Comparison of ENCODE assay signal across 26 mouse cellular contexts in genomic region chr19:57095340-57095739, GRCm38 (mm10).
DNase-seq lines count a peak whose midpoint lies in the region; ATAC-seq and TF ChIP-seq lines count a peak whose summit lies in the region.
"Had no signal": no experiment of that assay in that cellular context is flagged by ENCODE, and none has a peak within 500 bp of the region (broad histone marks: within the 10 kb centered on the region; RNA-seq: fewer than 3 reads in every experiment).

No protein-coding gene starts in this region.

- H3K36me3 ChIP-seq in heart, adult 2 months (ENCODE audit: control insufficient read depth, insufficient read depth, low read length): peaks cover 61% of the 10 kb centered on the region
- H3K36me3 ChIP-seq: heart, embryonic 15.5 days; limb, embryonic 12.5 days; liver, embryonic 15.5 days; lung, embryonic 15.5 days; midbrain, embryonic 12.5 days had no signal

- intact Hi-C loops in heart, adult 2 months (cut with DNase I): loop anchor here (5.0 kb wide), 1 partner anchor 37 kb away; no protein-coding TSS in a partner anchor
- intact Hi-C loops in heart, postnatal 25 days (cut with DNase I): loop anchor here (5.0 kb wide), 1 partner anchor 37 kb away; no protein-coding TSS in a partner anchor

- WGBS in heart, adult 2 months: 78% methylated on average over 7 of the region's 7 CpGs

- DNase-seq in heart, adult 2 months: no peak
- DNase-seq in heart, postnatal 25 days (ENCODE audit: low spot score): no peak
- peak; percentile 29 for DNase-seq in thymus, postnatal 14 days
- no peak for DNase-seq in thymus, postnatal 36 days
- DNase-seq in induced T-regulatory cell, adult 2 months (ENCODE audit: low read depth): peak; percentile 70
- no peak for DNase-seq in adrenal gland, postnatal 14 days
- DNase-seq: adrenal gland, postnatal 25 days; cerebellum, adult 2 months; heart, postnatal 4 days; kidney, adult 18-20 months; kidney, postnatal 36 days; layer of hippocampus, postnatal 36 days; lung, postnatal 36 days; thymus, postnatal 25 days had no signal

- no peaks in the 10 kb centered on the region; the same call in 1 of the 2 replicates for H3K79me2 ChIP-seq in heart, adult 2 months (replicated peaks; ENCODE audit: control insufficient read depth, insufficient read depth, low read length)

- TF ChIP-seq EP300 in heart, adult 2 months (IDR thresholded peaks at IDR 0.05; ENCODE audit: insufficient read depth, low read depth, low read length): no peak

- TF ChIP-seq POLR2A in heart, adult 2 months (IDR thresholded peaks at IDR 0.05; ENCODE audit: insufficient read depth, low read depth, low read length): no peak

- H3K9ac ChIP-seq in heart, adult 2 months (ENCODE audit: low read depth, low read length): no peak overlapping the region
- H3K9ac ChIP-seq: heart, embryonic 15.5 days; hindbrain, embryonic 14.5 days; limb, embryonic 12.5 days; liver, embryonic 15.5 days; lung, embryonic 15.5 days; midbrain, embryonic 12.5 days had no signal

- H3K27ac ChIP-seq in heart, adult 2 months: peak overlapping the region; percentile 43
- H3K27ac ChIP-seq: heart, embryonic 10.5 days; heart, embryonic 15.5 days; hindbrain, embryonic 14.5 days; limb, embryonic 12.5 days; liver, embryonic 15.5 days; lung, embryonic 15.5 days; midbrain, embryonic 12.5 days had no signal

- H3K4me1 ChIP-seq in heart, adult 2 months (ENCODE audit: control insufficient read depth, insufficient read depth, low read length): peaks cover 39% of the 10 kb centered on the region
- H3K4me1 ChIP-seq: limb, embryonic 12.5 days; liver, embryonic 15.5 days had no signal

- no peak for ATAC-seq in cerebellum, adult (ENCODE audit: insufficient number of reproducible peaks, low FRiP score, low TSS enrichment)
- ATAC-seq: forebrain, embryonic 16.5 days had no signal

- H3K27me3 ChIP-seq in heart, adult 2 months (ENCODE audit: control insufficient read depth, insufficient read depth, low read length): no peaks in the 10 kb centered on the region
- H3K27me3 ChIP-seq: CH12.LX; heart, embryonic 15.5 days; limb, embryonic 12.5 days; liver, embryonic 15.5 days; lung, embryonic 15.5 days; midbrain, embryonic 12.5 days had no signal

- H3K4me3 ChIP-seq in heart, adult 2 months: no peak overlapping the region
- H3K4me3 ChIP-seq: erythroblast, embryonic 14.5 days; heart, embryonic 10.5 days; heart, embryonic 15.5 days; limb, embryonic 12.5 days; liver, embryonic 15.5 days; lung, embryonic 15.5 days; midbrain, embryonic 12.5 days; myocyte had no signal

- no peak for TF ChIP-seq CTCF in heart, adult 2 months (IDR thresholded peaks at IDR 0.05)

Comparison
In these comparisons a context has a peak if more than half of its experiments do, and no peak if none do; other contexts are left out.
1. DNase-seq: peak in thymus, postnatal 14 days (single experiment) and induced T-regulatory cell, adult 2 months (single experiment); none in heart, adult 2 months (0 of 2), heart, postnatal 25 days (single experiment), thymus, postnatal 36 days (0 of 2) and adrenal gland, postnatal 14 days (single experiment).